In genomic region chr11:63171977-63172376, GRCm38 (mm10) we compare ENCODE assay signal across 7 mouse cellular contexts. TPM values are rescaled to one million over a fixed set of nuclear protein-coding genes. Genes with fewer than 3 reads are reported as not detected.
DNase-seq lines count a peak whose midpoint lies in the region; ATAC-seq and TF ChIP-seq lines count a peak whose summit lies in the region.

No protein-coding gene starts in this region.

- no peak overlapping the region for H3K4me2 ChIP-seq in kidney, embryonic 14.5 days (replicated peaks; ENCODE audit: low read depth, low read length)

- H3K4me1 ChIP-seq in kidney, embryonic 14.5 days (ENCODE audit: control insufficient read depth, insufficient read depth, low read length) = peaks cover 8% of the 10 kb centered on the region
- no peaks in the 10 kb centered on the region for H3K4me1 ChIP-seq in E14TG2a.4 (replicated peaks; ENCODE audit: low read depth, low read length)

- H3K27ac ChIP-seq in kidney, embryonic 14.5 days (ENCODE audit: low read depth, low read length) = no peak overlapping the region

- CTCF ChIA-PET in Patski (lab: Charles Lee) = interaction anchor here (0.7 to 5.0 kb wide), 3 partner anchors 9 to 270 kb away, joined by 3 to 33 read pairs (median 4); no protein-coding TSS in a partner anchor

- no peaks in the 10 kb centered on the region for H3K27me3 ChIP-seq in kidney, embryonic 14.5 days (ENCODE audit: control insufficient read depth, insufficient read depth, low read length)
- H3K27me3 ChIP-seq in E14TG2a.4 (ENCODE audit: insufficient read depth, low read length) (no peaks in the 10 kb centered on the region), Patski (no peaks in the 10 kb centered on the region)

- no peaks in the 10 kb centered on the region for H3K9me3 ChIP-seq in kidney, embryonic 14.5 days (ENCODE audit: control insufficient read depth, low read length)
- H3K9me3 ChIP-seq in E14TG2a.4 (ENCODE audit: low read length) = no peaks in the 10 kb centered on the region

- DNase-seq in kidney, adult 9 months = peak; percentile 33
- DNase-seq in Patski (ENCODE audit: low read depth, low spot score) = no peak
- DNase-seq in layer of hippocampus, adult 9-10 months (ENCODE audit: low spot score) = peak; percentile 36
- no peak for DNase-seq in ovary, postnatal 36 days (ENCODE audit: low spot score)

- no peak overlapping the region for H3K4me3 ChIP-seq in kidney, embryonic 14.5 days (ENCODE audit: low read length)
- H3K4me3 ChIP-seq in E14TG2a.4 (replicated peaks; ENCODE audit: low read length) = no peak overlapping the region

- in situ Hi-C loops in Patski (cut with MboI; ENCODE audit: low pct_unique_long_range_greater_than_20kb) = loop anchor here (5.0 kb wide), 1 partner anchor 415 kb away; no protein-coding TSS in a partner anchor

- ATAC-seq in kidney, embryonic 14.5 days (ENCODE audit: low FRiP score, low TSS enrichment) = no peak
- ATAC-seq in Patski = no peak
- ATAC-seq in monocyte, adult 5-6 weeks (replicated peaks; ENCODE audit: insufficient number of reproducible peaks, low FRiP score, low TSS enrichment, poor library complexity, severe bottlenecking) = no peak

- TF ChIP-seq CTCF in E14TG2a.4 (conservative IDR thresholded peaks at IDR 0.05; ENCODE audit: low read length) = peak; percentile 36
- peak; percentile 62 for TF ChIP-seq CTCF in Patski (IDR thresholded peaks at IDR 0.05)

- POLR2A ChIA-PET in Patski (lab: Charles Lee) = no interaction called here

- no peak overlapping the region for H3K9ac ChIP-seq in kidney, embryonic 14.5 days (ENCODE audit: low read depth, low read length)

- WGBS in kidney, embryonic 14.5 days = 32% methylated on average over 1 of the region's 1 CpGs

- no peaks in the 10 kb centered on the region for H3K36me3 ChIP-seq in kidney, embryonic 14.5 days (ENCODE audit: control insufficient read depth, insufficient read depth, low read length)
- H3K36me3 ChIP-seq in E14TG2a.4 (ENCODE audit: insufficient read depth, low read length) = no peaks in the 10 kb centered on the region

RNA-seq across cellular contexts. Expression of gene Pmp22, which starts 43.2 kb away (rescaled TPM):
- polyA plus RNA-seq in kidney, embryonic 14.5 days (2014; fragmentation: Nextera tagmentation; extraction: Ambion mirVana) = 59.6 and 68.1 TPM in 2 replicates
- polyA plus RNA-seq in Patski (2021) = 6.5 TPM
- not detected in 3 replicates for total RNA-seq in monocyte, adult 5-6 weeks (2017)

Comparison
In these comparisons a context has a peak if more than half of its experiments do, and no peak if none do; other contexts are left out.
1. DNase-seq: peak in kidney, adult 9 months (single experiment) and layer of hippocampus, adult 9-10 months (single experiment); none in Patski (single experiment) and ovary, postnatal 36 days (single experiment).